Mouse (Mus musculus) kidney, postnatal 14 days (tissue): ENCODE measurements around the gene Cmtr2.

Experiments used
- DNase-seq: peaks from one replicate; pipeline ENCODE4 v3.0.0; 2022; ENCODE audit warnings: mixed read lengths

Gene Cmtr2

DNA sequence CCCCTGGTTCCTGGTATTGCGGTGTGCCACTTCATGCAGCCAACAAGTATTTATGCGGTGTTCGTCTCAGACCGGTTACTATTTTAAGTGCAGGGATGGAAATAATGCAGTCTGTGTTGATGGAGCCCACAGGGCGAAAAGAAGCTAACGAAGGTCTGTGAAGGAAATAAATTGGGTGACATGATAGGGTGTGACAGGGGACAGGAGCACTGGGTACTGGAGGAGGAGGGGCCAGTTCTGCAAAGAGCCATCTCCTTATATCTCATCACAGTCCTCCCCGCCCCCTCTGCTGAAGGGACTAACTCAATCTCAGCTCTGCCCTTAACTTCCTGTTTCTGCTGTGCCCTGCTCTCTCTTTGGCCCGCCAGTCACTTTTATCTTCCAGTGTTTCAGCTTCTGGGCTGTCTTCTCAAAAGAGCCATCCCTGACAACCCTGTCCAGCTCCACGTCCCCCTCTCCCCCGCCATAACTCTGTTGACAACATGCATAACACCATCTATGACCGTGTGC lies 50.4 kb downstream of the Cmtr2 start:
- DNase-seq: no peak

- peak; percentile 84 for DNase-seq
These were observed 51.3 kb downstream of the Cmtr2 start, which contains the start of gene Hydin for GRCm38 (mm10) chr8:110266741-110267140. Gene Hydin (plus strand): TSS chr8:110266977.

DNA sequence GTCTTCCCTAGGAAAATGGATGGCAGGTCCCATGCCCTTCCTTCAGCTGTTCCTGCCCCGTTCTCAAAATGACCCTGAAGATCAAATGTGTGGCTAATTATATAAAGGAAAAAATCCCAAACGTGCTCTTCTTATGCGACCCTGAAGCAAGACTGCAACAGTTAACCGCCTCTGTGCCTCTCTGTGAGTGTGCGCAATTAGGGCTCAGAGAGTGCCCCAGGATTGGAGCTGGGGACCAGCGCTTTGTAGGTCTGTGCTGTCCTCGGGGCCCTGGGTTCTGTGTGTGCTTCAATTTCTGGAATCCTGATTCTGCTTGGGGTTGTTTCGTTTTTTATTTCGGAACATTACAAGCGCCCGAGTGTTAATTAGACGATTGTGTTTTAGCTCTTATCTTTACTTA lies 51.8 kb downstream of the Cmtr2 start:
- DNase-seq: no peak

DNA sequence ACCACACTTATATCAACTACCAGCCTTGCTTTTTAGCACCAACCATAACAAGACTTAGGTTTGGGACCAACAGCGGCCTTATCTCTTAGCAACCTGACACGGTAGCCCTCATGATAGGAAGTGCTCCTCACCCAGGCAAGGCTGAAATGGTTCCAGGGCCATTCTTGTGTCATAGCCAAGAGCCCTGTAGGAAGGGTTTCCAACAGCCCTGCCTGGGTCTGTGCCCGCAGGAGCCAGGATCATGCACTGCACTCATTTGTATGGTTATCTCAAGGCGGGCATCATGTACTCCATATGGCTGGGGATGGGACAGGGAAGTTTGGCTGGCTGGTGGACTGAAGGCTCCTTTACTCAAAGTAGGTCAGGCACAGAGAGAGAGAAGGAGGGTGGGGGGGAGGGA lies 55.2 kb downstream of the Cmtr2 start:
- no peak for DNase-seq

GRCm38 (mm10) chr8:110273394-110273793 lies 57.9 kb downstream of the Cmtr2 start:
- no peak for DNase-seq
